Mouse (Mus musculus) adrenal gland, postnatal 4 days (tissue): ENCODE results near the gene Erv3. TPM values are rescaled to one million over a fixed set of nuclear protein-coding genes. Genes with fewer than 3 reads are reported as not detected.

Experiments used
- DNase-seq, 2 experiments: peaks; one replicate each; pipeline ENCODE4 v3.0.0; 2021 to 2022; ENCODE audit warnings: low spot score in 2 of 2, mixed read lengths in 2 of 2
- long read RNA-seq, 2 experiments: library from polyadenylated mRNA; stranded (forward); transcript quantifications; one replicate each; pipeline ENCODE4 v2.0.0; 2021
- total RNA-seq, 2 experiments: library from RNA; stranded (reverse); gene quantifications; 2 replicates each; pipeline ENCODE4 v1.2.3; 2021

Erv3 gene
- not detected for total RNA-seq
- long read RNA-seq, experiment 1, result 0 reads
- long read RNA-seq, experiment 2, result 0 reads

GRCm38 (mm10) chr2:131859721-131860120, at the start of gene Erv3:
Gene Erv3, minus strand, starts transcription at chr2:131859747.
- DNase-seq, result no peak

- no peak for DNase-seq
Measured at GRCm38 (mm10) chr2:131908906-131909305, 49.4 kb upstream of the Erv3 start.

- DNase-seq, result no peak
Measured at GRCm38 (mm10) chr2:131908351-131908861, 48.9 kb upstream of the Erv3 start.

GRCm38 (mm10) chr2:131907311-131907710, 47.8 kb upstream of the Erv3 start:
- DNase-seq, result no peak

- DNase-seq, result no peak
Measured at GRCm38 (mm10) chr2:131906846-131907245, 47.3 kb upstream of the Erv3 start.

- no peak for DNase-seq
Measured at GRCm38 (mm10) chr2:131906266-131906665, 46.7 kb upstream of the Erv3 start.

- no peak for DNase-seq
Measured at GRCm38 (mm10) chr2:131905776-131906175, 46.2 kb upstream of the Erv3 start.

- no peak for DNase-seq
Measured at GRCm38 (mm10) chr2:131905025-131905424, 45.5 kb upstream of the Erv3 start.

- no peak for DNase-seq
Measured at GRCm38 (mm10) chr2:131902867-131903266, 43.3 kb upstream of the Erv3 start.

GRCm38 (mm10) chr2:131902423-131902822, 42.9 kb upstream of the Erv3 start:
- DNase-seq, result no peak

GRCm38 (mm10) chr2:131897336-131898109, 38.0 kb upstream of the Erv3 start:
- no peak for DNase-seq

GRCm38 (mm10) chr2:131896011-131896410, 36.5 kb upstream of the Erv3 start:
- no peak for DNase-seq

- no peak for DNase-seq
Measured at GRCm38 (mm10) chr2:131895106-131895505, 35.6 kb upstream of the Erv3 start.

GRCm38 (mm10) chr2:131892534-131892933, 33.0 kb upstream of the Erv3 start:
- DNase-seq, result no peak

- DNase-seq, result no peak
Measured at GRCm38 (mm10) chr2:131888233-131888632, 28.7 kb upstream of the Erv3 start.

GRCm38 (mm10) chr2:131886503-131887160, 27.1 kb upstream of the Erv3 start:
- no peak for DNase-seq

- no peak for DNase-seq
Measured at GRCm38 (mm10) chr2:131883136-131883535, 23.6 kb upstream of the Erv3 start.

GRCm38 (mm10) chr2:131881766-131882165, 22.2 kb upstream of the Erv3 start:
- DNase-seq, result no peak

- DNase-seq, result no peak
Measured at GRCm38 (mm10) chr2:131876551-131877265, 17.2 kb upstream of the Erv3 start.

GRCm38 (mm10) chr2:131873376-131873775, 13.8 kb upstream of the Erv3 start:
- no peak for DNase-seq

- no peak for DNase-seq
Measured at GRCm38 (mm10) chr2:131868983-131869382, 9.4 kb upstream of the Erv3 start.

GRCm38 (mm10) chr2:131866676-131867075, 7.1 kb upstream of the Erv3 start:
- DNase-seq, result no peak
